Mouse (Mus musculus): ENCODE data around the gene Gk2. TPM values are rescaled to one million over a fixed set of nuclear protein-coding genes. Genes with fewer than 3 reads are reported as not detected.

Gene Gk2
- polyA plus RNA-seq, 1 experiment: not detected

DNA sequence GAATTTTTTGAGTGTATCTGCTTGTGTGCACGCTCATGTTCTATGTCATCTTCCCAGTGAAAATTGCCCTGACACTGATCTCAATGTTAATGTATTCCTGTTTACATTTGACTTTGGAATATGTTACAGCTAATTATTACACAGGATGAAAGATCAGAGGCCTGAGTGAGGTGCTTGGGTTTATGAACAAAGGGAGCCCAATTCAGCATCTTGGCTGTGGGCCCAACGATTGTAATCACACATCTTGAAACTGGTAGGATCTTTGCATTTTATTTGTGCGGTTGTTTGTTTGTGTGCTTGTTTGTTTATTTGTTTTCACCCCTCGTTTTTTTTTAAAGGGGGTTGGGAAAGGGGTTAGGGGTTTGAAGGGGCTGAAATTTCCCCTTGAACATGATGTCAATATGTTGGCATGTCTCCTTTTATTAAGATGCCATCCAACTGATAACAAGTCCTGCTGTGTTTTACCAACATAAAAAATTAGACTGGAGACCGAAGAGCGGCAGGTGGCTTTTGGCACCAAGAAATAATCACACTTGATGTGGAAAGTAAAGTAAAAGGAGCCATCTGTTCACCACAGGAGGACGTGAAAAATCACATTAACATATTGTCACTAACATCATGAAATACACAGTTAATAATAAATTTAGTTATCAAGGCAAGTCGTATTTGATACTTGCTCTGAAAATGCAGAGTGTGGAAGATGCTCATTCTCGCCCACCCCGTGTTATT lies 9.8 kb upstream of the Gk2 start:
- Histone ChIP-seq H3K27ac (ENCODE audit: insufficient read depth, low read depth, low read length) (no peak overlapping the region), H3K36me3 (ENCODE audit: control insufficient read depth, insufficient read depth, low read length) (no peaks in the 10 kb centered on the region), H3K4me1 (ENCODE audit: control insufficient read depth, insufficient read depth, insufficient read length, low read length) (no peaks in the 10 kb centered on the region), H3K27me3 (ENCODE audit: control insufficient read depth, insufficient read depth, low read length) (no peaks in the 10 kb centered on the region), H3K4me3 (ENCODE audit: low read depth, low read length) (no peak overlapping the region)
- WGBS: 77% methylated on average over 10 of the region's 10 CpGs
- no peak for TF ChIP-seq POLR2A (IDR thresholded peaks at IDR 0.05; ENCODE audit: low read depth, low read length)
- TF ChIP-seq CTCF (IDR thresholded peaks at IDR 0.05; ENCODE audit: extremely low read depth, insufficient read length, insufficient replicate concordance, low read depth, low read length): no peak

DNA sequence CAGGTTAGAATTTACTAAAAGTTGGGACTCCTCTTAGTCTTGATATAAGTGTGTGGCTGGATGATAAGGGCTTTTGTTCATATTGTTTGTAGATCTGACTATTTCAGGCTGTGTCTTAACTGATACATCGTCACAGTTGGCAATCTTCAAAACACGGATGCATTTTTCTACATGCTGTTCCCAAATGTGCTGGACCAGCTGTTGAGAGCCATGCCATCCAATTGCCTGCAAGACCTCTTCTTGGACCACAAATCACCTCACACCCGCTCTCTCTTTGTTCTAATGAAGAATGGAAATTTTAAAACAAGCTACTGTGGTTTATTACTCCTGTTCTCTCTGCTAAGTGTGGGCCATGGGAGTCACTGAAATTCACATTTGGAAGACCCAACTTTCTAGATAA lies 9.1 kb upstream of the Gk2 start:
- 85% methylated on average over 3 of the region's 3 CpGs for WGBS
- no peaks in the 10 kb centered on the region for H3K4me1 ChIP-seq (ENCODE audit: control insufficient read depth, insufficient read depth, insufficient read length, low read length)
- no peaks in the 10 kb centered on the region for H3K27me3 ChIP-seq (ENCODE audit: control insufficient read depth, insufficient read depth, low read length)

DNA sequence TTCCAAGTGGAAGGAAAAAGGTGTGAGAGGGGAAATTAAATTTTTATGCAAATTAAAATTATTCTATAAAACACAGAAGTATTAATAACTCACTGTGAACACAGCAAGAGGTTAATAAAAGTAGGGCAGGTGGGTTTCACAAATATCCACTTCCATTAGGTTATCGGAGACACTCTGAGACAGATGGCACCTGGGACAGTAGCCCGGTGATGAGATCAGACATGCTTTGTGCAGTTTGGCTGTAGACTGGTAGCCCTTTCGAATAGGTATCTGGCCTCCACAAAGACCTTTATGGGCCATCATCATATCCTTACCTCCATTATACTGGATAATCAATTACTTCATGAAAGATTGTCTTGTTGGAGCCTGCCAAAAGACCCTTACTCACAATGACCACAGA lies 6.0 kb upstream of the Gk2 start:
- Histone ChIP-seq H3K27me3 (ENCODE audit: control insufficient read depth, insufficient read depth, low read length) (no peaks in the 10 kb centered on the region), H3K36me3 (ENCODE audit: control insufficient read depth, insufficient read depth, low read length) (no peaks in the 10 kb centered on the region), H3K4me3 (ENCODE audit: low read depth, low read length) (no peak overlapping the region), H3K27ac (ENCODE audit: insufficient read depth, low read depth, low read length) (no peak overlapping the region), H3K4me1 (ENCODE audit: control insufficient read depth, insufficient read depth, insufficient read length, low read length) (no peaks in the 10 kb centered on the region)
- 92% methylated on average over 3 of the region's 3 CpGs for WGBS
- TF ChIP-seq CTCF (IDR thresholded peaks at IDR 0.05; ENCODE audit: extremely low read depth, insufficient read length, insufficient replicate concordance, low read depth, low read length) (no peak), POLR2A (IDR thresholded peaks at IDR 0.05; ENCODE audit: low read depth, low read length) (no peak)

More for the DNA sequence above, 9.1 kb upstream of the Gk2 start:
- no peak overlapping the region for H3K4me3 ChIP-seq (ENCODE audit: low read depth, low read length)
- TF ChIP-seq POLR2A (IDR thresholded peaks at IDR 0.05; ENCODE audit: low read depth, low read length) (no peak), CTCF (IDR thresholded peaks at IDR 0.05; ENCODE audit: extremely low read depth, insufficient read length, insufficient replicate concordance, low read depth, low read length) (no peak)
- H3K27ac ChIP-seq (ENCODE audit: insufficient read depth, low read depth, low read length): no peak overlapping the region
- H3K36me3 ChIP-seq (ENCODE audit: control insufficient read depth, insufficient read depth, low read length): no peaks in the 10 kb centered on the region

DNA sequence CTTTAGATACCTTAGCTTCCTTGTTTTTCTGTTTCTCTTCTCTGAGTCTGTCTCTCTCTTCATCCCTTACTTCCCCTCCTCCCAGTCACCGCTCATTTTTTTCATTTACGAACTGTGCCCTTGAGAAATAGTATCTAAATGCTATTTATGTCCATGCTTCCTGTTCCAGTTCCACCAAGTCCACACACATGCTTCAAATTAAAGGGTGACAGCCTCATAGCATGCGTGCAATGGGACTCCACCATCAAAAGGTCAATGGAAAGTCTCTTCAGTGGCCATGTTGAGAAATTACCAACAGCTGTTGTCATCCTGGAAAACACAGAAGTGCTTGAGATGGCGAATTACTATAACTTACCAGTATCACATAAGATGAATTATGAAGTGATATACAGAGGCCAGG lies 5.4 kb downstream of the Gk2 start:
- Histone ChIP-seq H3K36me3 (ENCODE audit: control insufficient read depth, insufficient read depth, low read length) (no peaks in the 10 kb centered on the region), H3K27ac (ENCODE audit: insufficient read depth, low read depth, low read length) (no peak overlapping the region), H3K27me3 (ENCODE audit: control insufficient read depth, insufficient read depth, low read length) (no peaks in the 10 kb centered on the region), H3K4me3 (ENCODE audit: low read depth, low read length) (no peak overlapping the region), H3K4me1 (ENCODE audit: control insufficient read depth, insufficient read depth, insufficient read length, low read length) (no peaks in the 10 kb centered on the region)
- 81% methylated on average over 4 of the region's 4 CpGs for WGBS
- TF ChIP-seq POLR2A (IDR thresholded peaks at IDR 0.05; ENCODE audit: low read depth, low read length) (no peak), CTCF (IDR thresholded peaks at IDR 0.05; ENCODE audit: extremely low read depth, insufficient read length, insufficient replicate concordance, low read depth, low read length) (no peak)

DNA sequence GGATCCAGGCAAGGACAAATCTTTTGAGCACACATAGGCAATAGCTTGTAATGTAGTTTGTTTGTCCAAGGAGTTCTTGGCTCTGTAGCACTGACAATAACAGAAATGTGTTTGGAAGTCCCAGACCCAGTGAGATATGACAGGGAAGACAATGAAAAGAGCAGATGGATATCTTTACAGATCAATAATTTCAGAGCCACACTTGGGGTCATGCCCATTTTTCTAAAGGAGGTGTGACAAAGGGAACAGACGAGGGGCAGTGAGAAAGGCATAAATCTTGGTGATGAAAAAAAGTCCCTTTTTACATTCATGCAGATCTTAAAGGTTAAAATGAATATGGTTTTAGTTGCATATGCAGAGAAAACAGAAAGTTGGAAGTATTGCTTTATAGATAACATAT lies 12.6 kb downstream of the Gk2 start:
- TF ChIP-seq CTCF (IDR thresholded peaks at IDR 0.05; ENCODE audit: extremely low read depth, insufficient read length, insufficient replicate concordance, low read depth, low read length): no peak
- TF ChIP-seq POLR2A (IDR thresholded peaks at IDR 0.05; ENCODE audit: low read depth, low read length): no peak
- H3K4me3 ChIP-seq (ENCODE audit: low read depth, low read length): no peak overlapping the region
- 35% methylated on average over 1 of the region's 1 CpGs for WGBS

DNA sequence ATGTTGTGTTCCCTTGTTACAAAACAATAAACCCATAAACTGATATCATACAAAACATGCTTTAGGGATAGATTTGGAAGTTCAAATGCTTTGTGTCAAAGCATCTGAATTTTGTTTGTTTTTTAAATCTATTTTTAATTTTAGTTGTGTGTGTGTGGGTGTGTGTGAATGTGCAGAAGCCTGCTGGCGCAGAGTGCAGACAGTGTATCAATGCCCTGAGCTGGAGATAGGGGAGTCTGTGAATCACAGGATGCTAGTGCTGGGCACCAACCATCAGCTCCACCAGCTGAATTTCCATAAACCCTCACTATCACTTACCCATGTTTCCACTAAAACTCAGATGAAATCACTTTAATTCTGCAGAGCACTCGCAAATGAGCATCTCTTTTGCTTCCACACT lies 24.3 kb downstream of the Gk2 start:
- no peaks in the 10 kb centered on the region for H3K4me1 ChIP-seq (ENCODE audit: control insufficient read depth, insufficient read depth, insufficient read length, low read length)
- H3K27ac ChIP-seq (ENCODE audit: insufficient read depth, low read depth, low read length): no peak overlapping the region
- no peak for TF ChIP-seq POLR2A (IDR thresholded peaks at IDR 0.05; ENCODE audit: low read depth, low read length)
- TF ChIP-seq CTCF (IDR thresholded peaks at IDR 0.05; ENCODE audit: extremely low read depth, insufficient read length, insufficient replicate concordance, low read depth, low read length): no peak
- WGBS: 89% methylated on average over 2 of the region's 2 CpGs
- H3K4me3 ChIP-seq (ENCODE audit: low read depth, low read length): no peak overlapping the region
- no peaks in the 10 kb centered on the region for H3K36me3 ChIP-seq (ENCODE audit: control insufficient read depth, insufficient read depth, low read length)
- no peaks in the 10 kb centered on the region for H3K27me3 ChIP-seq (ENCODE audit: control insufficient read depth, insufficient read depth, low read length)

More for the DNA sequence above, 12.6 kb downstream of the Gk2 start:
- Histone ChIP-seq H3K36me3 (ENCODE audit: control insufficient read depth, insufficient read depth, low read length) (no peaks in the 10 kb centered on the region), H3K4me1 (ENCODE audit: control insufficient read depth, insufficient read depth, insufficient read length, low read length) (no peaks in the 10 kb centered on the region), H3K27ac (ENCODE audit: insufficient read depth, low read depth, low read length) (no peak overlapping the region), H3K27me3 (ENCODE audit: control insufficient read depth, insufficient read depth, low read length) (no peaks in the 10 kb centered on the region)

DNA sequence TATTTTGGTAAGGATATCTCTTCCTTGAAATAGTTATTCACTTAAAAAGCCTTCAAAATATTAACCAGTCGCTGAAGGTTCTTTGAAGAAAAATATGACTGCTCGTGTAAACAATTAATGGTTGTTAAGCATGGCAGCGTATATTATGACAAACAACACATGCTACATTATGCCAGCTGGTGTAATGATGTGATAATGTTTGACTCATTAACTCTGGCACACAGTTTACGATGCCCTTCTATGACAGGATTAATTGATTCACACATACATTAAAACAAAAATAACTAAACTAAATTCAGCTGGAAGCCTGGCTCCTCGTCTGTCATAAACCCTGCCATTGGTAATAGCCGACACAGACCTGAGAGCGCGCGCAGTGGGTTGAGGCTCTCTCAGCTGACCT lies 26.8 kb downstream of the Gk2 start:
- Histone ChIP-seq H3K27me3 (ENCODE audit: control insufficient read depth, insufficient read depth, low read length) (no peaks in the 10 kb centered on the region), H3K4me1 (ENCODE audit: control insufficient read depth, insufficient read depth, insufficient read length, low read length) (no peaks in the 10 kb centered on the region), H3K4me3 (ENCODE audit: low read depth, low read length) (no peak overlapping the region), H3K27ac (ENCODE audit: insufficient read depth, low read depth, low read length) (no peak overlapping the region), H3K36me3 (ENCODE audit: control insufficient read depth, insufficient read depth, low read length) (no peaks in the 10 kb centered on the region)
- 83% methylated on average over 9 of the region's 9 CpGs for WGBS
- TF ChIP-seq POLR2A (IDR thresholded peaks at IDR 0.05; ENCODE audit: low read depth, low read length): no peak
- TF ChIP-seq CTCF (IDR thresholded peaks at IDR 0.05; ENCODE audit: extremely low read depth, insufficient read length, insufficient replicate concordance, low read depth, low read length): no peak

Data from small intestine, adult 2 months (tissue).